Mouse (Mus musculus): ENCODE measurements around the gene Phpt1. TPM values are rescaled to one million over a fixed set of nuclear protein-coding genes. Genes with fewer than 3 reads are reported as not detected.
A peak's percentile ranks its signal among the peaks of the same experiment; 100 is the strongest.
"Not testable (repeated sequence)": the region's sequence is repeated elsewhere in the genome, so short reads cannot be mapped to it uniquely, and the experiment has no call there.

Phpt1 gene
- polyA plus RNA-seq, 1 experiment from 2014 or later, result 116 TPM

- Histone ChIP-seq H3K27me3 (replicated peaks; ENCODE audit: control insufficient read depth, insufficient read depth, low read length) (no peaks in the 10 kb centered on the region), H3K4me2 (no peak overlapping the region), H3K4me1 (replicated peaks; ENCODE audit: control insufficient read depth, insufficient read depth, low read length) (peaks cover 17% of the 10 kb centered on the region), H3K27ac (ENCODE audit: low read depth, low read length) (no peak overlapping the region), H3K9ac (ENCODE audit: low read depth, low read length) (no peak overlapping the region), H3K36me3 (ENCODE audit: control insufficient read depth, insufficient read depth, low read length) (peaks cover 40% of the 10 kb centered on the region), H3K4me3 (ENCODE audit: low read depth, low read length) (no peak overlapping the region), H3K9me3 (ENCODE audit: control insufficient read depth, low read length) (no peaks in the 10 kb centered on the region)
- no peak for ATAC-seq (replicated peaks; ENCODE audit: low FRiP score)
- 92% methylated on average over 8 of the region's 8 CpGs for WGBS
- DNase-seq (ENCODE audit: low spot score), result no peak
These were observed 14.5 kb downstream of the Phpt1 start for GRCm38 (mm10) chr2:25560551-25560950.

- peaks cover 29% of the 10 kb centered on the region for H3K36me3 ChIP-seq (ENCODE audit: control insufficient read depth, insufficient read depth, low read length)
- peak overlapping the region; percentile 95 for H3K4me2 ChIP-seq
- H3K27me3 ChIP-seq (replicated peaks; ENCODE audit: control insufficient read depth, insufficient read depth, low read length), result no peaks in the 10 kb centered on the region
- DNase-seq (ENCODE audit: low spot score) (no peak), ATAC-seq (replicated peaks; ENCODE audit: low FRiP score) (no peak)
- H3K4me1 ChIP-seq (replicated peaks; ENCODE audit: control insufficient read depth, insufficient read depth, low read length), result peaks cover 17% of the 10 kb centered on the region
- H3K9ac ChIP-seq (ENCODE audit: low read depth, low read length), result peak overlapping the region; percentile 73
- peak overlapping the region; percentile 74 for H3K4me3 ChIP-seq (ENCODE audit: low read depth, low read length)
- WGBS, result 72% methylated on average over 6 of the region's 6 CpGs
- no peak overlapping the region for H3K27ac ChIP-seq (ENCODE audit: low read depth, low read length)
- H3K9me3 ChIP-seq (ENCODE audit: control insufficient read depth, low read length), result no peaks in the 10 kb centered on the region
These were observed 16.2 kb downstream of the Phpt1 start for GRCm38 (mm10) chr2:25558774-25559173.

GRCm38 (mm10) chr2:25557964-25558360 is 17.1 kb downstream of the Phpt1 start:
- peaks cover 17% of the 10 kb centered on the region for H3K4me1 ChIP-seq (replicated peaks; ENCODE audit: control insufficient read depth, insufficient read depth, low read length)
- H3K4me3 ChIP-seq (ENCODE audit: low read depth, low read length), result peak overlapping the region; percentile 74
- H3K27me3 ChIP-seq (replicated peaks; ENCODE audit: control insufficient read depth, insufficient read depth, low read length), result no peaks in the 10 kb centered on the region
- peak overlapping the region; percentile 95 for H3K4me2 ChIP-seq
- H3K9ac ChIP-seq (ENCODE audit: low read depth, low read length), result peak overlapping the region; percentile 73
- WGBS, result under 1% methylated on average over 24 of the region's 24 CpGs
- peak overlapping the region; percentile 44 for H3K27ac ChIP-seq (ENCODE audit: low read depth, low read length)
- peaks cover 23% of the 10 kb centered on the region for H3K36me3 ChIP-seq (ENCODE audit: control insufficient read depth, insufficient read depth, low read length)
- H3K9me3 ChIP-seq (ENCODE audit: control insufficient read depth, low read length), result no peaks in the 10 kb centered on the region
- DNase-seq (ENCODE audit: low spot score) (no peak), ATAC-seq (replicated peaks; ENCODE audit: low FRiP score) (peak; percentile 52)

- Histone ChIP-seq H3K36me3 (ENCODE audit: control insufficient read depth, insufficient read depth, low read length) (peaks cover 19% of the 10 kb centered on the region), H3K9me3 (ENCODE audit: control insufficient read depth, low read length) (no peaks in the 10 kb centered on the region), H3K27me3 (replicated peaks; ENCODE audit: control insufficient read depth, insufficient read depth, low read length) (no peaks in the 10 kb centered on the region), H3K27ac (ENCODE audit: low read depth, low read length) (peak within 1 kb of the TSS; percentile 65), H3K9ac (ENCODE audit: low read depth, low read length) (peak within 1 kb of the TSS; percentile 86), H3K4me3 (ENCODE audit: low read depth, low read length) (peak within 1 kb of the TSS; percentile 74), H3K4me1 (replicated peaks; ENCODE audit: control insufficient read depth, insufficient read depth, low read length) (peaks cover 17% of the 10 kb centered on the region), H3K4me2 (peak within 1 kb of the TSS; percentile 95)
- DNase-seq (ENCODE audit: low spot score) (peak; percentile 92), ATAC-seq (replicated peaks; ENCODE audit: low FRiP score) (peak; percentile 98)
- under 1% methylated on average over 61 of the region's 61 CpGs for WGBS
These were observed 17.6 kb downstream of the Phpt1 start, which contains the start of gene Edf1 for GRCm38 (mm10) chr2:25557221-25557963. Gene Edf1 (plus strand): TSS chr2:25557847.

- Histone ChIP-seq H3K4me1 (replicated peaks; ENCODE audit: control insufficient read depth, insufficient read depth, low read length) (peaks cover 17% of the 10 kb centered on the region), H3K27me3 (replicated peaks; ENCODE audit: control insufficient read depth, insufficient read depth, low read length) (no peaks in the 10 kb centered on the region), H3K27ac (ENCODE audit: low read depth, low read length) (no peak overlapping the region), H3K9ac (ENCODE audit: low read depth, low read length) (no peak overlapping the region), H3K4me3 (ENCODE audit: low read depth, low read length) (no peak overlapping the region), H3K36me3 (ENCODE audit: control insufficient read depth, insufficient read depth, low read length) (peaks cover 10% of the 10 kb centered on the region), H3K9me3 (ENCODE audit: control insufficient read depth, low read length) (no peaks in the 10 kb centered on the region), H3K4me2 (no peak overlapping the region; the same call in 1 of the 2 replicates)
- DNase-seq (ENCODE audit: low spot score) (no peak), ATAC-seq (replicated peaks; ENCODE audit: low FRiP score) (no peak)
- whole genome bisulfite sequencing, result 52% methylated on average over 1 of the region's 1 CpGs
These were observed 18.7 kb downstream of the Phpt1 start for GRCm38 (mm10) chr2:25556296-25556695.

GRCm38 (mm10) chr2:25555479-25555878 is 19.5 kb downstream of the Phpt1 start:
- 50% methylated on average over 2 of the region's 2 CpGs for WGBS
- not testable (repeated sequence) for H3K36me3 ChIP-seq (ENCODE audit: control insufficient read depth, insufficient read depth, low read length)

GRCm38 (mm10) chr2:25553171-25553786 is 21.7 kb downstream of the Phpt1 start:
- not testable (repeated sequence) for H3K36me3 ChIP-seq (ENCODE audit: control insufficient read depth, insufficient read depth, low read length); H3K9ac ChIP-seq (ENCODE audit: low read depth, low read length); H3K9me3 ChIP-seq (ENCODE audit: control insufficient read depth, low read length); H3K27me3 ChIP-seq (replicated peaks; ENCODE audit: control insufficient read depth, insufficient read depth, low read length); H3K4me1 ChIP-seq (replicated peaks; ENCODE audit: control insufficient read depth, insufficient read depth, low read length); ATAC-seq (replicated peaks; ENCODE audit: low FRiP score); DNase-seq (ENCODE audit: low spot score); H3K4me3 ChIP-seq (ENCODE audit: low read depth, low read length); H3K4me2 ChIP-seq; H3K27ac ChIP-seq (ENCODE audit: low read depth, low read length)
- WGBS, result 79% methylated on average over 4 of the region's 4 CpGs

More at GRCm38 (mm10) chr2:25555479-25555878, 19.5 kb downstream of the Phpt1 start:
- not testable (repeated sequence) for ATAC-seq (replicated peaks; ENCODE audit: low FRiP score); H3K4me2 ChIP-seq; DNase-seq (ENCODE audit: low spot score); H3K9ac ChIP-seq (ENCODE audit: low read depth, low read length); H3K27me3 ChIP-seq (replicated peaks; ENCODE audit: control insufficient read depth, insufficient read depth, low read length); H3K4me3 ChIP-seq (ENCODE audit: low read depth, low read length); H3K27ac ChIP-seq (ENCODE audit: low read depth, low read length); H3K9me3 ChIP-seq (ENCODE audit: control insufficient read depth, low read length)
- H3K4me1 ChIP-seq (replicated peaks; ENCODE audit: control insufficient read depth, insufficient read depth, low read length), result peaks cover 17% of the 10 kb centered on the region

GRCm38 (mm10) chr2:25551186-25551585 is 23.8 kb downstream of the Phpt1 start:
- ATAC-seq (replicated peaks; ENCODE audit: low FRiP score) (no peak), DNase-seq (ENCODE audit: low spot score) (no peak)
- 30% methylated on average over 5 of the region's 5 CpGs for WGBS
- no peak overlapping the region for H3K4me2 ChIP-seq
- no peaks in the 10 kb centered on the region; the same call in 1 of the 2 replicates for H3K4me1 ChIP-seq (replicated peaks; ENCODE audit: control insufficient read depth, insufficient read depth, low read length)
- no peaks in the 10 kb centered on the region for H3K36me3 ChIP-seq (ENCODE audit: control insufficient read depth, insufficient read depth, low read length)
- no peak overlapping the region for H3K4me3 ChIP-seq (ENCODE audit: low read depth, low read length)
- no peaks in the 10 kb centered on the region for H3K27me3 ChIP-seq (replicated peaks; ENCODE audit: control insufficient read depth, insufficient read depth, low read length)
- H3K9ac ChIP-seq (ENCODE audit: low read depth, low read length), result no peak overlapping the region
- no peak overlapping the region for H3K27ac ChIP-seq (ENCODE audit: low read depth, low read length)
- no peaks in the 10 kb centered on the region for H3K9me3 ChIP-seq (ENCODE audit: control insufficient read depth, low read length)

All from liver, embryonic 11.5 days (tissue).